Comparison of ENCODE assay signal across 21 mouse cellular contexts in the genomic region with DNA sequence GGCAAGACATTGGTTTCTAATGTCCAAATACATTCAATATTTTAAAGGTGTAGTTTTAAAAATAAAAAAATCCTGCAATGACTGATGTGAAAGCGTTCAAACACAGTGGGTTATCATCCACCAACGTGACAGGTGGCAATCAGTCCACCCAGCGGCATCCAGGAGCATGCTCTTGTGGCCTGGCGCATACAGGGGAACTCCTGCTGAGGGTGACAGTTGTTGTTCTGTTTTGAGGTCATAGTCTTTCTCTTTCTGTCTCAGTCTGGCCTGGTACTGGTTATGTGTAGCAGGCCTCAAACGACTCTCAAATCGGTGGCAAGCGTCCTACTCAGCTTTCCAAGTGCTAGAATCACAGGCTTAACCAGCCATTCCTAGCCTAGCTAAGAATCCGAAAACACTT.
DNase-seq lines count a peak whose midpoint lies in the region; ATAC-seq and TF ChIP-seq lines count a peak whose summit lies in the region.
"Had no signal": no experiment of that assay in that cellular context is flagged by ENCODE, and none has a peak within 500 bp of the region (broad histone marks: within the 10 kb centered on the region; RNA-seq: fewer than 3 reads in every experiment).

No protein-coding gene starts in this region.

- ATAC-seq in forebrain, embryonic 15.5 days (replicated peaks), result no peak
- ATAC-seq: forebrain, embryonic 13.5 days; hindbrain, postnatal 0 days; intestine, embryonic 16.5 days had no signal

- H3K36me3 ChIP-seq in liver, adult 2 months (ENCODE audit: control insufficient read depth, insufficient read depth, low read length), result peaks cover 30% of the 10 kb centered on the region
- no peaks in the 10 kb centered on the region for H3K36me3 ChIP-seq in forebrain, embryonic 15.5 days
- H3K36me3 ChIP-seq: embryonic facial prominence, embryonic 10.5 days; heart, embryonic 15.5 days; hindbrain, embryonic 13.5 days had no signal

- TF ChIP-seq CTCF in liver, adult 2 months (IDR thresholded peaks at IDR 0.05; ENCODE audit: low read depth, low read length), result no peak

- H3K9me3 ChIP-seq in forebrain, embryonic 15.5 days, result no peaks in the 10 kb centered on the region
- H3K9me3 ChIP-seq: embryonic facial prominence, embryonic 10.5 days; forebrain, embryonic 13.5 days; heart, embryonic 15.5 days; hindbrain, embryonic 13.5 days had no signal

- DNase-seq in cerebellum, adult 9-11 months, result peak; percentile 52
- DNase-seq in cerebellum, postnatal 14 days, result no peak
- DNase-seq in liver, adult 2 months (ENCODE audit: extremely low read depth, low read depth, low spot score), result peak; percentile 52
- DNase-seq in liver, result no peak
- DNase-seq in brain, adult 2 months (ENCODE audit: low read depth, low spot score), result peak; percentile 74
- no peak for DNase-seq in urinary bladder, postnatal 4 days (ENCODE audit: low spot score in 2 of 2)
- DNase-seq: adrenal gland, postnatal 25 days; cerebellum, adult 11-12 months; cerebellum, postnatal 36 days; gastrocnemius, postnatal 10 days; heart, adult 2 months; heart, postnatal 14 days; kidney, adult 2 months had no signal

- H3K4me1 ChIP-seq in liver, adult 2 months (ENCODE audit: control insufficient read depth, insufficient read depth, low read length), result peaks cover 41% of the 10 kb centered on the region
- peaks cover 5% of the 10 kb centered on the region for H3K4me1 ChIP-seq in forebrain, embryonic 15.5 days
- H3K4me1 ChIP-seq: hindbrain, embryonic 13.5 days had no signal

- H3K27me3 ChIP-seq in liver, adult 2 months (ENCODE audit: control insufficient read depth, insufficient read depth, low read length), result no peaks in the 10 kb centered on the region
- H3K27me3 ChIP-seq in forebrain, embryonic 15.5 days, result no peaks in the 10 kb centered on the region
- H3K27me3 ChIP-seq: forebrain, embryonic 13.5 days; heart, embryonic 15.5 days had no signal

- no peak overlapping the region for H3K9ac ChIP-seq in liver, adult 2 months (ENCODE audit: low read depth, low read length)
- H3K9ac ChIP-seq in forebrain, embryonic 15.5 days (replicated peaks), result no peak overlapping the region
- H3K9ac ChIP-seq: forebrain, embryonic 13.5 days; heart, embryonic 15.5 days; hindbrain, embryonic 13.5 days had no signal

- peak overlapping the region; percentile 35 for H3K27ac ChIP-seq in liver, adult 2 months (replicated peaks; ENCODE audit: insufficient read depth, low read depth, low read length)
- H3K27ac ChIP-seq in forebrain, embryonic 15.5 days (replicated peaks), result no peak overlapping the region
- H3K27ac ChIP-seq: embryonic facial prominence, embryonic 10.5 days; forebrain, embryonic 13.5 days; heart, adult 2 months; heart, embryonic 15.5 days; hindbrain, embryonic 13.5 days; hindbrain, postnatal 0 days had no signal

- no peak for TF ChIP-seq POLR2A in liver, adult 2 months (IDR thresholded peaks at IDR 0.05; ENCODE audit: extremely low read depth, insufficient read depth, low read length)

- H3K4me2 ChIP-seq in forebrain, embryonic 15.5 days (replicated peaks), result no peak overlapping the region
- H3K4me2 ChIP-seq: forebrain, embryonic 13.5 days; heart, embryonic 11.5 days; heart, embryonic 15.5 days; hindbrain, embryonic 13.5 days had no signal

- H3K79me2 ChIP-seq in liver, adult 2 months (ENCODE audit: control insufficient read depth, insufficient read depth, low read length), result peaks cover 28% of the 10 kb centered on the region

- 80% methylated on average over 8 of the region's 8 CpGs for WGBS in liver, adult 2 months
- WGBS in forebrain, embryonic 15.5 days, result 92% methylated on average over 8 of the region's 8 CpGs

- H3K4me3 ChIP-seq in liver, adult 2 months (ENCODE audit: insufficient read depth, low read depth, low read length), result no peak overlapping the region
- no peak overlapping the region for H3K4me3 ChIP-seq in forebrain, embryonic 15.5 days
- H3K4me3 ChIP-seq: embryonic facial prominence, embryonic 10.5 days; forebrain, embryonic 13.5 days; heart, adult 2 months; heart, embryonic 15.5 days; hindbrain, embryonic 13.5 days had no signal

Comparison
In these comparisons a context has a peak if more than half of its experiments do, and no peak if none do; other contexts are left out.
1. DNase-seq: peak in cerebellum, adult 9-11 months (single experiment), liver, adult 2 months (single experiment) and brain, adult 2 months (single experiment); none in cerebellum, postnatal 14 days (0 of 2), liver (single experiment) and urinary bladder, postnatal 4 days (0 of 2).